Mouse (Mus musculus) CH12.LX (cell line): ENCODE measurements around the gene Psme2b.
"Not testable (repeated sequence)": the region's sequence is repeated elsewhere in the genome, so short reads cannot be mapped to it uniquely, and the experiment has no call there.

ENCODE experiments used
- E2F4 ChIP-seq: IDR thresholded peaks from 2 replicates; pipeline ENCODE4 v1.6.1; 2011; ENCODE audit warnings: low read depth, low read length, improper control_type of control experiment; ENCODE audit not compliant: insufficient replicate concordance
- EP300 ChIP-seq: IDR thresholded peaks from 2 replicates; pipeline ENCODE4 v1.6.1; 2011; ENCODE audit warnings: low read length, improper control_type of control experiment
- IRF4 ChIP-seq: IDR thresholded peaks from 2 replicates; pipeline ENCODE4 v1.6.1; 2014; ENCODE audit warnings: low read depth, mild to moderate bottlenecking, inconsistent platforms, low read length, improper control_type of control experiment
- POLR2A ChIP-seq: IDR thresholded peaks from 2 replicates; pipeline ENCODE4 v1.6.1; 2011; ENCODE audit warnings: low read depth, mild to moderate bottlenecking, improper control_type of control experiment, low read length

DNA sequence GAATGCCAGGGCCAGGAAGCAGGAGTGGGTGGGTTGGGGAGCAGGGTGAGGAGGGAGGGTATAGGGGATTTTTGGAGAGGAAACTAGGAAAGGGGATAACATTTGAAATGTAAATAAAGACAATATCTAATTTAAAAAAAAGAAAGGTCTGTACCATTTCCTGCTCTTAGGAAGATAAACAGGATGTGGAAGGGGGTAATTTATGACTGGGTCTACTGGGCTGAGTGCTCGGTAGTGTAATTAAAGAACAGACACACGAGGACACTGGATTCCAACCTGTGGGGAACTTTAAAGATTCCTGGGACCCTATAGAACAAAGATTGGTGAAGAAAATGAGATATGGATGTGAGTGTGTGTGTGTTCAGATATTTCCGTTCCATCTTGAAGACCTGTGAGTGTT lies 36.9 kb upstream of the Psme2b start:
- TF ChIP-seq EP300, POLR2A, E2F4, IRF4: not testable (repeated sequence)
